Mouse (Mus musculus) kidney, adult 2 months (tissue): ENCODE data around the gene Ccdc120. TPM values are rescaled to one million over a fixed set of nuclear protein-coding genes. Genes with fewer than 3 reads are reported as not detected.

Source experiments
- DNase-seq: peaks from one replicate; pipeline ENCODE4 v3.0.0; 2021
- H3K27ac ChIP-seq: fragments of 200-500 bp; 2 replicates; pipeline ENCODE4 v1.5.1; 2012; ENCODE audit warnings: low read depth, low read length, control low read depth, inconsistent platforms; ENCODE audit not compliant: insufficient read depth
- H3K27me3 ChIP-seq: fragments of 200-500 bp; replicated peaks from 2 replicates; pipeline ENCODE4 v1.6.1; 2012; ENCODE audit warnings: mild to moderate bottlenecking, moderate library complexity, low read length, inconsistent platforms; ENCODE audit not compliant: control insufficient read depth, insufficient read depth
- H3K36me3 ChIP-seq: fragments of 200-500 bp; 2 replicates; pipeline ENCODE4 v1.6.1; 2012; ENCODE audit warnings: mild to moderate bottlenecking, moderate library complexity, low read length, inconsistent platforms; ENCODE audit not compliant: control insufficient read depth, insufficient read depth
- H3K4me1 ChIP-seq: fragments of 200-500 bp; 2 replicates; pipeline ENCODE4 v1.6.1; 2011; ENCODE audit warnings: low read length; ENCODE audit not compliant: control insufficient read depth, insufficient read depth
- H3K4me3 ChIP-seq: fragments of 200-500 bp; 2 replicates; pipeline ENCODE4 v1.5.1; 2011; ENCODE audit warnings: mild to moderate bottlenecking, low read depth, low read length, control low read depth; ENCODE audit not compliant: insufficient read depth
- CTCF ChIP-seq: fragments of 200-500 bp; conservative IDR thresholded peaks from 2 replicates; pipeline ENCODE4 v1.5.1; 2011; ENCODE audit warnings: low read depth, mild to moderate bottlenecking, control low read depth, low read length, moderate library complexity, mixed read lengths; ENCODE audit not compliant: insufficient read depth, insufficient read length
- POLR2A ChIP-seq: fragments of 200-500 bp; IDR thresholded peaks from one replicate; pipeline ENCODE4 v1.6.1; 2011; ENCODE audit warnings: low read depth, low read length, control low read depth
- WGBS: fragments of 180-500 bp; shearing (Covaris S2); methylation state at CpG from one replicate; pipeline ENCODE4 v1.1.7; 2018; 5-methylcytosine and 5-hydroxymethylcytosine counted together
- polyA plus RNA-seq: library from polyadenylated mRNA; depleted of rRNA; stranded (reverse); fragments of >200 nt; gene quantifications from 2 replicates; pipeline ENCODE4 v1.2.3, GENCODE M21; 2012; rRNA removed

Ccdc120 gene
- 8.3 and 14.1 TPM in 2 replicates for polyA plus RNA-seq

GRCm38 (mm10) chrX:7750432-7751116 is at the start of gene Ccdc120:
Ccdc120 (minus strand) TSS chrX:7750905.
- H3K27me3 ChIP-seq, result no peaks in the 10 kb centered on the region
- peak; percentile 79 for DNase-seq
- TF ChIP-seq POLR2A, result no peak
- no peak for TF ChIP-seq CTCF
- H3K4me1 ChIP-seq, result peaks cover 3% of the 10 kb centered on the region; the same call in 1 of the 2 replicates
- WGBS, result under 1% methylated on average over 48 of the region's 56 CpGs
- no peaks in the 10 kb centered on the region for H3K36me3 ChIP-seq
- no peak within 1 kb of the TSS for H3K27ac ChIP-seq
- H3K4me3 ChIP-seq, result peak within 1 kb of the TSS; percentile 62

GRCm38 (mm10) chrX:7797327-7797726 is 46.6 kb upstream of the Ccdc120 start:
- peak; percentile 80 for DNase-seq
- 56% methylated on average over 3 of the region's 3 CpGs for WGBS
- Histone ChIP-seq H3K4me3 (no peak overlapping the region), H3K4me1 (no peaks in the 10 kb centered on the region), H3K36me3 (no peaks in the 10 kb centered on the region), H3K27ac (no peak overlapping the region), H3K27me3 (no peaks in the 10 kb centered on the region)
- TF ChIP-seq CTCF (no peak), POLR2A (no peak)

- 15% methylated on average over 7 of the region's 7 CpGs for WGBS
- Histone ChIP-seq H3K27ac (no peak overlapping the region), H3K36me3 (no peaks in the 10 kb centered on the region), H3K27me3 (no peaks in the 10 kb centered on the region), H3K4me3 (no peak overlapping the region), H3K4me1 (peaks cover 3% of the 10 kb centered on the region; the same call in 1 of the 2 replicates)
- DNase-seq, result peak; percentile 26
- TF ChIP-seq CTCF, result no peak
- TF ChIP-seq POLR2A, result no peak
These were observed 44.3 kb upstream of the Ccdc120 start for GRCm38 (mm10) chrX:7795016-7795415.

- H3K27me3 ChIP-seq, result no peaks in the 10 kb centered on the region
- no peaks in the 10 kb centered on the region for H3K36me3 ChIP-seq
- no peak overlapping the region for H3K27ac ChIP-seq
- H3K4me3 ChIP-seq, result no peak overlapping the region
- DNase-seq, result peak; percentile 24
- TF ChIP-seq POLR2A (no peak), CTCF (peak; percentile 30; the same call in 1 of the 2 replicates)
- peaks cover 3% of the 10 kb centered on the region; the same call in 1 of the 2 replicates for H3K4me1 ChIP-seq
- 46% methylated on average over 3 of the region's 3 CpGs for WGBS
These were observed 42.7 kb upstream of the Ccdc120 start for GRCm38 (mm10) chrX:7793361-7793760.

- H3K36me3 ChIP-seq, result no peaks in the 10 kb centered on the region
- H3K27me3 ChIP-seq, result no peaks in the 10 kb centered on the region
- WGBS, result 6% methylated on average over 5 of the region's 5 CpGs
- peaks cover 3% of the 10 kb centered on the region; the same call in 1 of the 2 replicates for H3K4me1 ChIP-seq
- H3K27ac ChIP-seq, result peak overlapping the region; percentile 21; the same call in 1 of the 2 replicates
- DNase-seq, result no peak
- peak overlapping the region; percentile 78 for H3K4me3 ChIP-seq
- TF ChIP-seq POLR2A, result no peak
- TF ChIP-seq CTCF, result no peak
These were observed 39.6 kb upstream of the Ccdc120 start for GRCm38 (mm10) chrX:7790309-7790708.

GRCm38 (mm10) chrX:7789542-7790136 is 38.9 kb upstream of the Ccdc120 start, which contains the start of gene Gripap1:
Gripap1 (plus strand) TSS chrX:7789765.
- TF ChIP-seq POLR2A (no peak), CTCF (no peak)
- H3K27me3 ChIP-seq, result no peaks in the 10 kb centered on the region
- H3K36me3 ChIP-seq, result no peaks in the 10 kb centered on the region
- H3K4me3 ChIP-seq, result peak within 1 kb of the TSS; percentile 78
- DNase-seq, result peak; percentile 87
- peaks cover 3% of the 10 kb centered on the region; the same call in 1 of the 2 replicates for H3K4me1 ChIP-seq
- 2% methylated on average over 24 of the region's 24 CpGs for WGBS
- H3K27ac ChIP-seq, result peak within 1 kb of the TSS; percentile 56; the same call in 1 of the 2 replicates

- H3K36me3 ChIP-seq, result no peaks in the 10 kb centered on the region
- DNase-seq, result no peak
- WGBS, result 77% methylated on average over 4 of the region's 4 CpGs
- TF ChIP-seq POLR2A, result no peak
- no peak for TF ChIP-seq CTCF
- H3K4me1 ChIP-seq, result no peaks in the 10 kb centered on the region; the same call in 1 of the 2 replicates
- no peak overlapping the region for H3K4me3 ChIP-seq
- H3K27ac ChIP-seq, result no peak overlapping the region
- no peaks in the 10 kb centered on the region for H3K27me3 ChIP-seq
These were observed 31.9 kb upstream of the Ccdc120 start for GRCm38 (mm10) chrX:7782603-7783092.
